Mouse (Mus musculus): ENCODE results near the gene Prickle1.

Prickle1 gene

DNA sequence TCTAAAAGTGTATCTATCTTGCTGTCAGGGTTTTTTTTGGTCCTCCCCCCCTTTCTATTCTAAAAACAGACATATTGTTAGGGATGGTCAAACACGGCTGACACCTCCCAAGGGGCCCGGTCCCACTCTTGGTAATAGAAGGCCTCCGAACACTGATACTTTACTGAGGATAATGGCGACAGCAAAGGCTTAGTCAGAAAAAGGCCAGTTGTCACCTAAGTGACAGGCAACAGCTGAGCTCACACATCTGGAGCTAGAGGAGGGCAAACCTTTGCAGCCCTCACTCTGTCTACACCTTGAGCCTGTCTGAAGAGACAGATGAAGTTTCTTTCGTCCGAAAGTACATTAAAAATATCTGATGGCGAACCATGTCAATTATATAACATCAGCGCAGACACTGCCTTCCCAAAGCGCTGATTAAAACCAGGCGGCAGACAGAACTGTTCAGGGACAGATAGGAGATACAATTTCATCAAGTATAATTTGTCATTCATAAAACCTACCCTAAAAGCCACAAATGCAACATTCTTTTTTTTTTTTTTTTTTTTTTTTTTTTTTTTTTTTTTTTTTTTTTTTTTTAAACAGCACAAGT, 1.3 kb downstream of the Prickle1 start:
- DNase-seq, result no peak

- no peak for DNase-seq
Observed at GRCm38 (mm10) chr15:93592596-93592995, 3.1 kb downstream of the Prickle1 start.

DNA sequence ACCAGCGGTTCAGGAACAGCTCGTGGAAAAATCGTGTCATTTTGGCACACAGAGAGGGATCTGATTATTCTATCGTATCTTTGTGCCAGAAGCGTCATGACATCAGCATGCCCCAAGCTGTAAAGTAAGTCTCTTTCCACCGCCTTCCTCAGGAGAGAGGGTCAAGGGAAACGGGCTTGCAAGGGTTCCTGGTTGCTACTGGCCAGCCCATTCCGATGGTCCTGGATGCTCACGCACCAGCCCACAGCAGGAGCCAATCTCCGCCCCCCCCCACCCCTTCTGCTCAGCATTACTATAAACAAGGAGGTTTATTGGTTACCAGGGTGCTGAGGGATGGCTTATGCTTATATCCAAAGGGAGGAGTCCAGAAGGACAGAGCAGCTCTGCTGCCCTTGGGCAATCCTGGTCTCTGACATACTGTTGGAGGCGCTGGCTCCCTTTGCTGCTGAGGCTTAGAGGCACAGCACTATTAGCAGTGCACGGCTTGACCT, 3.8 kb downstream of the Prickle1 start:
- DNase-seq, result no peak

DNA sequence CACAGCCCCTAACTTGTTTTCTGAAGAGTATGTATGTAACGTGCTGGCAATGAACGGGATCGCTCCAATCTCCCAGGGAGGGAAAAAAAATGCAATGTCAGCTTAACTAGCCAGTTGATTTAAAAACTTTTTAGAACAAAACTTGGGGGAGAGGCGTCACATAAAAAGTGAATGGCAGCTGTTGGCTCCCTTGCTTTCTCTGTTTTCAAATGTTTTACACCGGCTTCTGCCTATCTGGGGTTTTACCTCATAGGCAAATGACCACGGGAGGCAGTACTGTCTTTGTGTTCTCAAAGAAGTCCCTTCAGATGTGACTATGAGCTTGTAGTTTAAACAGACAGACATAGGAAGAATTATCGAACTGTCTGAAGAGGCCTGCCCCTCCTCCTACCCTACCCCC, 4.3 kb downstream of the Prickle1 start:
- no peak for DNase-seq

- DNase-seq, result no peak
Observed at GRCm38 (mm10) chr15:93588401-93588800, 7.3 kb downstream of the Prickle1 start.

DNA sequence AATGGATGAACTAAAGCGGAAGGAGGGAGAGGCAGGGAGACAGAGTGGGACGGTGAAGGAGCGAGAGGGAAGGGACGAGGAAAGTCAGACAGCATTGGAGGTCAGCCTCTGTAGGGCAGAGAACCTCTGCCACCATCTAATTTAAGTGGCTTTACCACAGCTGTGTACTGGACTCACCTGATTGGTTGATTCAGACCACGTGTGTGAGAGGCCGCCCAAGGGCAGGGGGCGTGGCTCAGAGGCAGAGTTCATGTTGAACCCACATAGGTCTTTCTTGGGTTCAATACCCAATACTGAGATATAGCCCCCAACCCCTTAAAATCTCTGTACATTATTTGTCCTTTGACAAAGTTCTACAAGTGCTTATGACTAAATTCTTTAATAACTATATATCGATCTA, 8.0 kb downstream of the Prickle1 start:
- DNase-seq, result no peak

DNA sequence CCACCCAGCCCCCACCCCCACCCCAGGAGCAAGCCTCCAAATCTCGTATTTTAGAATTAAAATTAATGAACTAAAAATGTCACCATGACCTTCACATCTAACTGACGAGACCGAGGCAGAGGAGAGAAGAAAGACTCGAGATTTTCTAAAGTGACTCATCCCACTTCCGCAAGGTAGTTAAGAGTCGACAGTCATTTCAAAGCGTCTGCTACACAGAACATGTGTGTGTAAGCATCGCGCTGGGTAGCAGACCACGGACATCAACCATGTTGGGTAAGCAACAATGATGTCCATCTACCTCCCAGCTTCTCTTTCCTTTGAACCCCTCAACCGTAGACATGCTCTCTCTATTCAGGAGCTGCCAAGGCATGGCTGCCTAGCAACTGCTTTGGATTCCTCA, 12.6 kb downstream of the Prickle1 start:
- DNase-seq, result no peak

DNA sequence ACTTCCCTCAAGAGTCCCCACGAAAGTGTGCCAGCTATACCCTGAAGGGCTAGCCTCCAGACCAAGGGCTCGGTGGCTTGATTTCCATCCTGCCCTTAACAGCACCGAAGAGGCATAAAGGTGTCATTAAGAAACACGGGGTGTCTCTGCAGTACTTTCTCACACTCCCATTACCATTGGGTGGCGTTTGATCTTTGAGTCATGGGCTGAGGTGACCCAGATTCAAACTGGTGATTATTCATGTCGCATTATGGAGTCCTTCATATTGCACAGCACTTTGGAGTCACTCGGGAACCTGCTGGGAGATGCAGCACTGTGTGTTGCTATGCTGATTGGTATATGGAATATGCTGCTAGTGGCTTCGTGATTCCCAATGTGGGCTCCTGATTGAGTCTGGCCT, 14.0 kb downstream of the Prickle1 start:
- DNase-seq, result no peak

GRCm38 (mm10) chr15:93579899-93580298, 15.8 kb downstream of the Prickle1 start:
- no peak for DNase-seq

DNA sequence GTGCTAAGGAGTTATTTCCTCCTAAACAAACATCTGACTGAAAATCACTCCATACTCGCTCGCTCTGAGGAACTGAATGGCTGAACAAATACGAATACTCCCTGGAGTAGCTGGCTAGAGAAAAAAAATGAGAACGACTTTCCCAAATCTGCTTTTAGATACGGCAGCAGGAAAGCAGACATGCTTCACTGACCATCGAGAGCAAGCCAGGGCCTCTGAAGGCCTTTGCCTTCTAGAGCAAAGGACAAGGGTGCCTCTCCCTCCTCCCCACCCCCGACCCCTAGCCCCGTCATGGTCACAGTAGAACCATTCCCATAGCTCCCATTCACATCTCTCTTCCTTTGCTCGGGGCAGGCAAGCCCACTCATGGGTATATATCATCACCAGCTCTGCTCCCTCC, 16.6 kb downstream of the Prickle1 start:
- no peak for DNase-seq

- no peak for DNase-seq
Observed at GRCm38 (mm10) chr15:93576361-93576760, 19.3 kb downstream of the Prickle1 start.

- peak; percentile 51 to 58 for DNase-seq
Observed at GRCm38 (mm10) chr15:93575884-93576283, 19.8 kb downstream of the Prickle1 start.

GRCm38 (mm10) chr15:93572889-93573288, 22.8 kb downstream of the Prickle1 start:
- no peak for DNase-seq

DNA sequence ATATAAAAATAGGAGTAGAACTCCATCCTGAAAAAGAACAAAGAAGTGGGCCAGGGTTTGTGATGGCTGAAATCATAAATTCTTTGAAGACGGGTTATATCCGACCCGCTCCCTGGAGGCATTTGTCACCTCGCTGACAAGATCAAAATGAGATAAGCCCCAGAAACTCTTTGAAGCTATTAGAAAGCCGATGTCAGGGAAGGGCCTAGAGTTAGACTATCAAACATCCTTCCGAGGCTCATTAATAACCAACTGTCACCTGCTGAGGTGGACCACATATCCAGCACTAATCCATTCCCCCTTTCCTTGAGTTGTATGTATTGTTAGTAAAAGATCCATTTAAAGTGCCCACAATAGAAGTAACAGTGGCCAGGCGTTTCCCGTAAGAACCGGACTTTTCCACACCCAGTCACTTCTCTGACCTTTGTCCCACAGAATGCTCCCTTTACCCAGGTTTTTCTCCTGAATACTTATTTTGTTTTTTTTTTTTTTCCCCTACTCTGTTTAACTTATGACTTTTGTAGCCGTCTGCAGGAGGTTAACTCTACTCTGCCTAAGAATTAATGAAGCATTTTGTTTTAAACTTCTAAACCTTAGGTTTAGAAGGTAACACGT, 24.7 kb downstream of the Prickle1 start:
- DNase-seq, result no peak

GRCm38 (mm10) chr15:93568911-93569310, 26.8 kb downstream of the Prickle1 start:
- DNase-seq, result no peak

DNA sequence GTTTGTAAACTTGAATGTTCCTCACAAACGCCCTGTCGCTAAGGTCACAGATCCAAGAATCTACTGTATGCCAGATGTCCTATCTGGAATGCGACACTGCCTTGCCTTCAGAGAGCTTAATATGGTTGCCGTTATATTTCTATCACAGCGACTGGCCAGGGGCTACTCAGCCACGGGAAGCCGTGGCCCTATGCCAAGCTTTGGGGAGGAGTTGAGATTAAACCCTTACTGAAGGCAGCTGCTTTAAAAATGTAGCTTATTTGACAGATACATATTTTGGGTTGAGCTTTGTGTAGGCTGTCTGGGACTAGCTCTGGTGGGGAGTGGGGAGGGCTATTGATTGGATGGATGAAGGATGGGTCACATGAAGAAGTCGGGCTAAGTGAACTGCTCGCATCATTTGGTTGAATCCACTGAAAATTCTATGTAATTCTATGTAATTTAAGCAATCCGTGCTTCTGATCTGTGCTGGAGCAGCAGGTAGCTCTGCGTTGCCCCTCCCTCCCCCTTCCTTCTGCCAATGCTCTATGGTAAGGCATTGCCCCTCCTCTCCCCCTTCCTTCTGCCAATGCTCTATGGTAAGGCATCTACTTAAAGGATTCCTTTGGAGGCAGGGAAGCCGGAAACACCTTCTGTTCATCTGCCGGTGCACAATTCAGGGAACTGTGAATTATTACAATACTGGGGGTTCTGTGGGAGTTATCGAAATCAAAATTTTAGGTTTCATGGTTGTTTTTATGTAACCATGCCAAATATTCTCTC, 28.0 kb downstream of the Prickle1 start:
- no peak for DNase-seq

DNA sequence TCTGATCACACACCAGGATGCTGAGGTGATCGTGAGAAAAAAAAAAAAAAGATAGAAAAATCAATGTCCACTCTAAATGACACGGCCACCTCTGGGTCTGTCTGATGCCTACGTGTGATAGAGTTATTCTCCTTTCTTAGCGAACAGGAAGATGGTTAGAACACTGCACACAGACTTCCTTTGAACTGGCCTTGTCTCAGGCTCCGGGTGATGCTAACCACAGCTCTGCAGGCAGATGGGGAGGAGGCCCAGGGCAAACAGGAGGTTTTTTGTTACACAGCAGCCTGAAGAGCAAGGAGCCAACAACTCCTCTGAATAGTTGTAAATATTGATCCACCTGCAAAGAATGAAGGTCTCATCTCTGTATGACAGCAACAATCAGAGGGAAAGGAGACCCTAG, 32.2 kb downstream of the Prickle1 start:
- no peak for DNase-seq

GRCm38 (mm10) chr15:93561540-93561939, 34.2 kb downstream of the Prickle1 start:
- no peak for DNase-seq

DNA sequence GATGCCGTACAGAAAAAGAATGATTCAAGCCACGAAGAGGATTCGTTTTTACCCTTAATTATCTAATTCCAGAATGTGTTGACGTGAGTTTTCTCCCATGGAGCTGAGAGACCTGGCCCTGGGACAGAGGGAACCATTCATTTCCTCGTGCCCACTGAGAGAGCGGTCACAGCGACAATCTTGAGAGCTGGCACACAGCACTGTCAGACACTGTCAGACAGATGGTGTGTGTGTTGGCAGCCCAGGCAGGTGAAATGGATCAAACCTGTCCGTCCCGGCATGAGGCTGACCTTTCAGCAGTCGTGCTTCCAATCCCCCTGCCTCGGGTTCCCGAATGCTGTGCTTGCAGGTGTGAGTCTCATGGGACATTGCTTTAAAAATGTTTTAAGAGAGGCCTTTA, 37.3 kb downstream of the Prickle1 start:
- no peak for DNase-seq

DNA sequence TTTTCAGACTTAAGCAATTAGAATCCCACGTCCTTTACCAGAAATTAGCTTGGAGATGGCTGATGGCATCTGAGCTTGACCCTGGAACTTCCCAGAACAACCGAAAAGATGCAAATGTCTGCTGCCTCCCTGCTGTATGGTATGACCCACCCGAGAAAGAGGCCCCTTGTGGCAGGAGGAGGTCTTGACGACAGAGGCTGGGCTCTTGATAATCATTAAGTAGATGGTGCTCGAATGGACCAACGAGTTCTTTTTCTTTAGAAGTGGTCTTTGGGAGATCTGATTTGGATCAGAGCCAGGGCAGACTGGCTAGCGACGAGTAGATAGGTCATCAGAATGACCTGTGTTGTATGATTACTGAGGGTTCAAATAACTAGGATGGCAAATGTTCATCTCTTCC, 40.0 kb downstream of the Prickle1 start:
- no peak for DNase-seq

DNA sequence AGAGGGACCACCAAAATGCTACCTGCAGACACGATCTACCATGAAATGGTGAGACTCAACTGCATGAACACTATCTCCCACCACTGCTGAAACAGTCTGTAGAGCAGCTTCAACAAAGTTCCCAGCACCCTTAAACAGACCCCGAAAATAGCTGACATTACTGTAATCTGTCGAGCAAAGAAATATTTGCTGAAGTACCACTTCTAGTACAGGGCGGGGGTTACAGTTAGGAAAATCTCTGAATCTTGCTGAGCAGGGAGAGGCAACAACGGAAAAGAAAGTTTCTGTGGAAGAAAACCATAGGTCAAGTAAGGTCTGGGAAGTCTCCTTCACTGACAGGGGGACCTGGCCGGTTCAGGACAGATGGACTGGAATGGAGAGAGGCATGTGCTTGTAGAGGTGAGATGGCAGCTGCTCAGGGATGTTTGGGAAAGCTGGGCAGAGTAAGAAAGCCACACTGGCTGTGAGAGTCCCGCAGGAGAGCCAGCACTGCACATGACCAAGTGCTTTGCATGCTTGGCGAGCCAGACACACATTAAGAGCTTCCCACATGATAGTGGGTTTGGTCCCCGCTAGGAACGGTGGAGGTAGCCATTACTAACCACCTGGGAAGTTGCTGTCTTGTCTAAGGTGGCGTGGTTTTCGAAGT, 41.4 kb downstream of the Prickle1 start:
- DNase-seq, result no peak

GRCm38 (mm10) chr15:93552169-93552568, 43.5 kb downstream of the Prickle1 start:
- DNase-seq, result peak; percentile 32 to 53

- DNase-seq, result no peak
Observed at GRCm38 (mm10) chr15:93548297-93548696, 47.4 kb downstream of the Prickle1 start.

GRCm38 (mm10) chr15:93539415-93539814, 56.3 kb downstream of the Prickle1 start:
- DNase-seq, result no peak
